Mouse (Mus musculus) limb, embryonic 14.5 days (tissue): Measurements from ENCODE around the gene Ryk. TPM values are rescaled to one million over a fixed set of nuclear protein-coding genes. Genes with fewer than 3 reads are reported as not detected.

Experiments used
- ATAC-seq: fragments of 200-750 bp; cut with Nextera tagmentation; 2 replicates; pipeline ENCODE4 v1.8.0; 2017; ENCODE audit warnings: low read depth, moderate number of reproducible peaks, moderate TSS enrichment; ENCODE audit not compliant: low FRiP score
- DNase-seq: peaks from one replicate; pipeline ENCODE4 v3.0.0-alpha.2; 2015; ENCODE audit warnings: low spot score
- H3K27ac ChIP-seq: fragments of 300-500 bp; sonication (generic); replicated peaks from 2 replicates; pipeline ENCODE4 v1.5.1; 2014; ENCODE audit warnings: low read depth, mild to moderate bottlenecking, low read length, moderate library complexity, mixed read lengths
- H3K27me3 ChIP-seq: fragments of 300-500 bp; sonication (generic); 2 replicates; pipeline ENCODE4 v1.6.1; 2014; ENCODE audit warnings: low read length, mixed read lengths; ENCODE audit not compliant: control insufficient read depth, insufficient read depth
- H3K36me3 ChIP-seq: fragments of 300-500 bp; sonication (generic); 2 replicates; pipeline ENCODE4 v1.6.1; 2014; ENCODE audit warnings: mild to moderate bottlenecking, low read length, moderate library complexity, mixed read lengths; ENCODE audit not compliant: control insufficient read depth, insufficient read depth
- H3K4me1 ChIP-seq: fragments of 300-500 bp; sonication (generic); 2 replicates; pipeline ENCODE4 v1.6.1; 2014; ENCODE audit warnings: antibody characterized with exemption, low read length, mixed read lengths; ENCODE audit not compliant: control insufficient read depth, insufficient read depth
- H3K4me2 ChIP-seq: fragments of 300-500 bp; sonication (generic); replicated peaks from 2 replicates; pipeline ENCODE4 v1.6.1; 2014; ENCODE audit warnings: low read depth, mild to moderate bottlenecking, low read length, moderate library complexity; ENCODE audit not compliant: severe bottlenecking
- H3K4me3 ChIP-seq: fragments of 300-500 bp; sonication (generic); replicated peaks from 2 replicates; pipeline ENCODE4 v1.5.1; 2014; ENCODE audit warnings: low read length
- H3K9ac ChIP-seq: fragments of 300-500 bp; sonication (generic); 2 replicates; pipeline ENCODE4 v1.6.1; 2014; ENCODE audit warnings: mild to moderate bottlenecking, low read depth, low read length, moderate library complexity; ENCODE audit not compliant: severe bottlenecking
- H3K9me3 ChIP-seq: fragments of 300-500 bp; sonication (generic); 2 replicates; pipeline ENCODE4 v1.6.1; 2016; ENCODE audit warnings: low read length; ENCODE audit not compliant: control insufficient read depth
- POLR2A ChIP-seq: fragments of 200-500 bp; IDR thresholded peaks from 2 replicates; pipeline ENCODE4 v1.8.0; 2012; ENCODE audit warnings: inconsistent platforms, mild to moderate bottlenecking, moderate library complexity, borderline replicate concordance; ENCODE audit not compliant: insufficient read depth, insufficient read length; ENCODE audit errors: extremely low read depth
- WGBS: fragments of 180-500 bp; shearing (Covaris S2); extraction: QIAGEN DNeasy Blood & Tissue Kit; methylation state at CpG from one replicate; pipeline ENCODE4 v1.1.7; 2014; 5-methylcytosine and 5-hydroxymethylcytosine counted together
- polyA plus RNA-seq, 2 experiments: library from polyadenylated mRNA; depleted of rRNA in 1 of 2; stranded (reverse) in 1 of 2; unstranded in 1 of 2; fragments of >200 nt; fragmentation: Nextera tagmentation in 1 of 2; extraction: Ambion mirVana in 1 of 2; gene quantifications; 2 replicates each; pipeline versions ENCODE4 v1.2.1 to v1.2.3; 2012 to 2014

The Ryk gene
- polyA plus RNA-seq, 2 experiments: 37.5 to 79.8 TPM

- H3K4me3 ChIP-seq: peak overlapping the region; percentile 92
- ATAC-seq (peak; percentile 17; the same call in 1 of the 2 replicates), DNase-seq (no peak)
- peak overlapping the region; percentile 56 for H3K4me2 ChIP-seq
- no peaks in the 10 kb centered on the region for H3K27me3 ChIP-seq
- H3K36me3 ChIP-seq: no peaks in the 10 kb centered on the region; the same call in 1 of the 2 replicates
- WGBS: 15% methylated on average over 10 of the region's 10 CpGs
- no peaks in the 10 kb centered on the region for H3K9me3 ChIP-seq
- no peak for TF ChIP-seq POLR2A
- peak overlapping the region; percentile 91; the same call in 1 of the 2 replicates for H3K27ac ChIP-seq
- peaks cover 30% of the 10 kb centered on the region for H3K4me1 ChIP-seq
- peak overlapping the region; percentile 97 for H3K9ac ChIP-seq
These were observed 339 bp upstream of the Ryk start for GRCm38 (mm10) chr9:102834414-102834741.

GRCm38 (mm10) chr9:102836279-102836678 is 1.6 kb downstream of the Ryk start:
- 26% methylated on average over 9 of the region's 9 CpGs for WGBS
- H3K9me3 ChIP-seq: no peaks in the 10 kb centered on the region
- H3K4me2 ChIP-seq: peak overlapping the region; percentile 56
- ATAC-seq (no peak), DNase-seq (no peak)
- no peak overlapping the region for H3K27ac ChIP-seq
- peak overlapping the region; percentile 97; the same call in 1 of the 2 replicates for H3K9ac ChIP-seq
- no peak for TF ChIP-seq POLR2A
- H3K4me1 ChIP-seq: peaks cover 47% of the 10 kb centered on the region
- H3K36me3 ChIP-seq: no peaks in the 10 kb centered on the region; the same call in 1 of the 2 replicates
- peak overlapping the region; percentile 92 for H3K4me3 ChIP-seq
- H3K27me3 ChIP-seq: no peaks in the 10 kb centered on the region

- H3K36me3 ChIP-seq: no peaks in the 10 kb centered on the region
- WGBS: 20% methylated on average over 16 of the region's 16 CpGs
- H3K27ac ChIP-seq: no peak overlapping the region; the same call in 1 of the 2 replicates
- TF ChIP-seq POLR2A: no peak
- DNase-seq: no peak
- ATAC-seq: no peak
- no peak overlapping the region for H3K4me3 ChIP-seq
- peaks cover 65% of the 10 kb centered on the region for H3K4me1 ChIP-seq
- no peaks in the 10 kb centered on the region for H3K27me3 ChIP-seq
- H3K9ac ChIP-seq: no peak overlapping the region
- no peaks in the 10 kb centered on the region for H3K9me3 ChIP-seq
- no peak overlapping the region; the same call in 1 of the 2 replicates for H3K4me2 ChIP-seq
These were observed 6.4 kb downstream of the Ryk start for GRCm38 (mm10) chr9:102840792-102841778.

GRCm38 (mm10) chr9:102841832-102842231 is 7.1 kb downstream of the Ryk start:
- H3K9ac ChIP-seq: no peak overlapping the region
- H3K27me3 ChIP-seq: no peaks in the 10 kb centered on the region
- no peak for DNase-seq
- H3K36me3 ChIP-seq: no peaks in the 10 kb centered on the region
- no peak for TF ChIP-seq POLR2A
- H3K4me1 ChIP-seq: peaks cover 59% of the 10 kb centered on the region
- no peak overlapping the region for H3K4me2 ChIP-seq
- no peak overlapping the region for H3K4me3 ChIP-seq
- no peaks in the 10 kb centered on the region for H3K9me3 ChIP-seq
- no peak overlapping the region for H3K27ac ChIP-seq
- 33% methylated on average over 1 of the region's 1 CpGs for WGBS
- ATAC-seq: no peak

- Histone ChIP-seq H3K4me1 (peaks cover 59% of the 10 kb centered on the region), H3K9me3 (no peaks in the 10 kb centered on the region), H3K9ac (no peak overlapping the region), H3K4me2 (peak overlapping the region; percentile 9; the same call in 1 of the 2 replicates), H3K27ac (no peak overlapping the region), H3K36me3 (no peaks in the 10 kb centered on the region), H3K4me3 (no peak overlapping the region), H3K27me3 (no peaks in the 10 kb centered on the region)
- TF ChIP-seq POLR2A: no peak
- ATAC-seq (peak; percentile 39), DNase-seq (peak; percentile 38)
- WGBS: 14% methylated on average over 8 of the region's 8 CpGs
These were observed 7.8 kb downstream of the Ryk start for GRCm38 (mm10) chr9:102842498-102842897.
